Mouse (Mus musculus): ENCODE measurements around the gene Misp.

DNA sequence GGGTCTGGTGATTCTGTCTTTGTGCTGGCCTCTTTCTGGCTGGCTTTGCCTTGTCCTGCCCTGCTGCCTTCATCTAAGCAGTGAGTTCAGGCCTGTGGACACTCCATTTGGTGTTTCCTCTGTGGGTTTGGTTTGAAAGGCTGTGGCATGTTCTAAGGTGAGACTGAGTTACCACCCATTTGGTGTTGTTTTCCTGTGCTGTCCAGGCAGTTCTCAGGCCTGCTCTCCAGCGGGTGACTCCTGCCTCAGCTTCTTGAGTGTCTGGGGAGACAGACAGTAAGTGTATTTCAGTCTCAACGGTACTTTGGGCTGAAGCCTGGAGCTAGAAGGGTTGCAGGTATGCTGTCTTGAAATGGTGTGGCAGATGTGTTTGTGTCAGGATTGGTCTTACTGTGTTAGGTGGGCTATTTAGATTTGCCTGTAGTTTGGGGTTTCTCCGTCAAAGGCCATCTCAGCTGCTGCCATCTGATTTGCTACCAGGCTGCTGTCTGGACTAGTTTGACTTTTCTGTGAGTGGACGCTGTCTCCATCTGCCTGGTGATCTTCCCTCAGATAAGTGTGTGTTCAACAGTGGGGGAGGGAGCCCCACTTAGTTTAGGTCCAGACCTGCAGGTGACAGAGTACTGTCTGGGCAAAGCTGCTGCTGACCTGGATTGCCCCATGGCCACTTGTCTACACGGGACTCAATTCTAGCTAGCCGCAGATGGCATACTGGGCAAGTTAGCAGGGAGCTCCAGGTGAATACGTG is 36.1 kb downstream of the Misp start:
- TF ChIP-seq CTCF (IDR thresholded peaks at IDR 0.05; ENCODE audit: insufficient read depth, low read length): no peak
- no peak for TF ChIP-seq POLR2A (IDR thresholded peaks at IDR 0.05; ENCODE audit: borderline replicate concordance, extremely low read depth, low read depth, low read length)
